Mouse (Mus musculus) gastrocnemius, postnatal 14 days (tissue): ENCODE measurements around the gene Dgkq. TPM values are rescaled to one million over a fixed set of nuclear protein-coding genes. Genes with fewer than 3 reads are reported as not detected.

Experiments used
- DNase-seq: peaks from one replicate; pipeline ENCODE4 v3.0.0; 2021; ENCODE audit warnings: mixed read lengths
- intact Hi-C: fragments of 180-260 bp; cut with DNase I; formaldehyde crosslinking; loops from one replicate; pipeline ENCODE4 v1.15.1; 2025; ENCODE audit warnings: low total_unique reads
- total RNA-seq, 2 experiments: library from RNA; stranded (reverse); gene quantifications; 2 replicates each; pipeline ENCODE4 v1.2.3; 2021

Gene Dgkq
- total RNA-seq, 2 experiments from 2014 or later, result 4.5 to 5.2 TPM

DNA sequence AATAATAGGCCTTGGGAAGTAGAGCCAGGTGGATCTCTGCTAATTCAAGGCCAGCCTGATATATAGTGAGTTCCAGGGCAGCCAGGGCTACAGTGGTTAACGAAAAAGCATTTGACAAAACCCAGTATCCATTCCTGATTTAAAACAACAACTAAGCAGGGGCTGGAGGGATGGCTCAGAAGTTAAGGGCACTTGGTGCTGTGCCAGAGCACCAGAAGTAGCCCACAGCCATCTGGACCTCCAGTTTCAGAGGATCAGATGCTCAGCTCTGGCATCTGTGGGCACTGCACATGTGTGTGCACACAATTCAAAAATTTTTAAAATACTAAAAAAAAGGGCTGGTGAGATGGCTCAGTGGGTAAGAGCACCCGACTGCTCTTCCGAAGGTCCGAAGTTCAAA is 35.8 kb downstream of the Dgkq start:
- intact Hi-C loops, result no loop called here
- DNase-seq, result no peak

DNA sequence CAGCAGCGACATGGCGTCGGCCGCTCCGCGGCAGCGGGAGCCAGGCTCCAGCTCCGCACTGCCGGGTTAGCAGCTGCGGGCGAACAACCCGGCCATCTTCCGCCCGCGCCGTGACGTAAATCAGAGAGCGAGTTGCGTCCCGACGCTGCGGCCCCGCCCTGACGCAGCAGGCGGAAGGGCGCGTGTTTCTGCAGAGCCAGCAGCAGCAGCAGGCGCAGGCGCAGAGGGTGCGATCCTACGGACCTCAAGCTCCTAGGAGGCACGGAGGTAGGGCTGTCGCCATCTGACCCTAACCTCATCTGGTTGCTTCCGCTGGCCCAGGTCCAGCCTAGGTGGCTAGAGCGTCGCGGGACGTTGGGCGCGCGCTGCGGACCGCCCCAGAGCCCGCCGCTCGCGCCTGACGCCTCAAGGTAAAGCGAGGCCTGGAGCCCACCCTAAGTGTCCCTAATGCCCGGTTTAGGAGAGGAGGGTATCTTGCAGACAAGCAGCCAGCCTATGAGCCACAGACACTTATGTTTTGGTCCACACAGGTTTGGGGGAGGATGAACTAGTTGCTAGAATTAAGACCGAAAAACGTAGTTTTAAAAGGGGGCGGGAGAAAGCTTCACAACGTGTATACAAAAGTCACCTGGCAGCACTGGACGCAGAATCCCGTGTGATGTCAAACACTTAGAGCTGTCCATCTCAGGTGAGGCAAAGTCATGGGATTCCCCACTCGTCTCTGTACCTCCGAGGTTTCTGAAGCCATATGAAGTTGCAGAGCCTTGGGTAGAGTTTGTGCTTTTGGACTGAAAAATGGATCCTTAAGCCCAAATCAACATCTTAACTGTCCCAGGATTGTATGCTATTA is 39.6 kb downstream of the Dgkq start, which contains the start of the genes Gak and Tmem175:
Gene Gak, minus strand, starts transcription at position 122 of the 850 bp plus-strand sequence.
Gene Tmem175, plus strand, starts transcription at position 137 of the 850 bp plus-strand sequence.
- DNase-seq, result peak; percentile 93
- intact Hi-C loops, result no loop called here

DNA sequence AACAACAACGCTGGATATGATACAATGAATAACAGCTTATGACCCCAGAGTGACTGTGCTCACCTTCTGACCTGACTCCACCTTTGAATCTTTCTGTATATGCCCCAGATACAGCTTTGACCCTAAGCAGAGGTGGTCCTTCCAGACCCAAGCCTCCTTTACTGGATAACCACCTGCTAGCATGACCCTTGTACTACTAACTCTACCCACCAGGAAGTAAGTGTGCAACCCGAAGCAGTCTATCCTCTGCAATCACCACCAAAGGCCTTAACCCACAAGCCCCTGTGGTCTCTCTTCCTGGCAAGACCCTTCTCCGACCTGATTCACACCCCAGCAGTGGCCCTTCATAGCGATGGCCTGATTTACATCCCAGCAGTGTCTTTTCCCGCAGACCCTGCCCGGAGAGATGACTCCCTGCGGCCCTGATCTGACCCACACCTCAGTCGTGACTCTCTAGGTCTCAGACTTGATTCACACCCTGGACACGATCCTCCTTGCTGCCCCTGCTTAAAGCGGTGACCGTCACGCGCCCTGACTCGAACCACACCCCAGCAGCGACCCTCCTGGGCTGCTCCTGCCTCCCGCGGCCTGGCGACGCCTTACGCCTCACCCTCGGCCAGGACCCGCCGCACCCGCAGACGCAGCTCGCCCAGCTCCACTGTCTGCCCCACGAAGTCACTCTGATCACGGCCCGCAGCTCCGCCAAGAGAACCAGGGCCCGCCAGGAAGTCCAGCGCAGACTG is 40.4 kb downstream of the Dgkq start:
- intact Hi-C loops, result no loop called here
- no peak for DNase-seq

DNA sequence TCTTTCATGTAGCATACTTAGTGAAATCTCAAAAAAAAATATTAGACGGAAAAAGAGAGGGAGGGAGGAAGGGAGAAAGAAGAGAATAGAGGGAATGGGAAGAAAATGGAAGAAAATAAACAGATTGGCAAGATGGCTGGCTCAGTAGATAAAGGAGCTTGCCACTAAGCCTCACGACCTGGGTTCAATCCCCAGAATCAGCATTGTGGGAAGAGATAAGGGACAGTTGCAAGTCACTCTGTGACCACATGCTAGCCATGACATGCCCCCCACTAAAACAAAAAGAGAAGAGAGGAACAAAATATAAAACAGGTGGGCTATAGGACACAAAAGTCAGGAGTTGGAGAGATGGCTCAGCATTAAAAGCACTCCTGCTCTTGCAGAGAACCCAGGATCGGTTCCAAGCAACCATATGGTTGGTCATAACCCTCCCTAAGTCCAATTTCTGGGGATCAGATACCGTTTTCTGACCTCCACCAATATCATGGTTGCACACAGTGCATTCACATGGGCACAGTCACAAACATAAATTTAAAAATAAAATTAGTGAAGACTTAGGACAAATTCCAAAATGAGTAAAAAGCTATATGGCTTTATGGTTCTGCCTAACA is 43.3 kb downstream of the Dgkq start:
- DNase-seq, result no peak
- intact Hi-C loops, result no loop called here

DNA sequence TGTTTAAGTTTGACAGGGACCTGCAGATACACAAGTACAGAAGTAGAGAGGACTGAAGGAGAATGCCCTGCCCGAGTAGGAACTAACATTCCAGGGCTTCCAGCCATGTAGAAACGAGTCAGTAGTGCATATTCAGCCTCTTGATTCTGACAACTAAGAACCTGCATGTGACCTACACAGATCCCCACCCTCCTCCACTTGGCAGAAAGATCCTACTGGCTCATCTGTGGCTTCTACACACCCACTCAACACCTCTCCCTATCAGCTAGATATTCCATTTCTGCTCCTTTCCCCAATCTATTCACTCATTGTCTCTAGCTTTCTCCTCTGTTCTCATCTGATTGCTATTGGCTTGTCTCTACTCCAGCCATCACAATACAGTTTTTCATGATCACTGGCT is 47.6 kb downstream of the Dgkq start:
- intact Hi-C loops, result no loop called here
- DNase-seq, result no peak

DNA sequence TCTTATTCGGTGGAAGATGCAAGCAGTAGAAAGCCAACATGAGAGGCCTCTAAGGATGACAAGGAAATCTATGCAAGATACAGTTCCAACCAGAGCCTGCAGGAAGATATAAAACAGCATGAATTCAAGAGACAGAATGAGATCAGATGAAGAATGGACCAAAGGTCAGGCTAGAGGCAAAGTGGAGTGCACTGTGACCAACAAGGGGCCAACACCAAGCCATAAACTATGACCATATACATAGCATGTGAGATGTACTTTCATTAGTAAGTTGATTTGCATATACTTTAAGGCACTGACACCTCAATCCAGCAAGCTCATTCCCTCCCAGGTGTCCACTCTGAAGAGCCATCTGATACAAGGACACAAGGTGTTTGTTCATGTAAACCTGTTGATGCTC is 59.0 kb downstream of the Dgkq start:
- intact Hi-C loops, result no loop called here
- no peak for DNase-seq

DNA sequence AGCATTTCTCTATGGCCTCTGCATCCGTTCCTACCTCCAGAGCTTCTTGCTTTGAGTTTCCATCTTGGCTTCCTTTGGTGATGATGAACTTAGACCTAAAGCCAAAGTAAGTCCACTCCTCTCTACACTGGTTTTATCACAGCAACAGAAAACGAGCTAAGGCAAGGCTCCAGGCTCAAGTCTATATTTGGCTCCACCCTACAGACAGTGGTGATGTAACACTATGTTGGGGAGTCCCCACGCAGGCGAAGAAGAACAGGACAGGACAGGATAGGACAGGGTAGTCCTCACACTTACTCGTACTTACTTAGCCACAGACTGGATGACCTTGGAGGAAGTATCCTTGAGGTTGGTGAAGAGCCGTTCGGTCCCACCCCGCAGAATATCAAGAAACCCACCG is 66.9 kb downstream of the Dgkq start:
- intact Hi-C loops, result loop anchor here (5.0 kb wide), 1 partner anchor 105 kb away; no protein-coding TSS in a partner anchor

DNA sequence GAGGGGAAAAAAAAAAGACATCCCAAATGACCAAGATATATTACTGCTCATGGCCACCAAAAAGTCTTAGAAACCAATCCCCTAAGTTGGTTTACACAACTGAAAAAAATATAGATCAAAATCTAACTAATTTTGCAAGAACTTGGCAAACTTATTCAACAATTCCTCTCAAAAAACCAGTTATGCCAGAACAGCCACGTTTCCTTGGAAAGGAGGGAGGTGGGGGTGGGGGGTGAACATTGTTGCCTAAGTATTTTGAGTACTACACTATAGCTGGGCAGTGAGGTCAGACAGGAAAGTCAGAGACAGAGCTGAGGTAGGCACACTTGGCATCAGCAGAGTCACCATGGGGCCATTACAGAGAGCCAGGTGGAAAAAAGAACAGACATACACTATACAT is 69.5 kb downstream of the Dgkq start:
- intact Hi-C loops, result loop anchor here (5.0 kb wide), 1 partner anchor 103 kb away; no protein-coding TSS in a partner anchor
- no peak for DNase-seq

More for the DNA sequence above, 66.9 kb downstream of the Dgkq start:
- no peak for DNase-seq

Other genes starting within 250 kb of the Dgkq start
- gene Atp5k, start 235.2 kb downstream of the Dgkq start, total RNA-seq, result 100 to 1,000 TPM; 853 to 974 TPM
- gene Mfsd7a, start 220.8 kb downstream of the Dgkq start, total RNA-seq, result 1 to 10 TPM; 1.3 to 1.6 TPM
- 10 to 100 TPM; 40.5 to 46.2 TPM for gene Pcgf3, start 208.4 kb downstream of the Dgkq start, total RNA-seq
- gene Cplx1, start 119.6 kb downstream of the Dgkq start, total RNA-seq, result under 1 TPM; 0.20 to 0.43 TPM
- gene Gak, start 39.9 kb downstream of the Dgkq start, total RNA-seq, result 10 to 100 TPM; 14.7 to 15.6 TPM
- gene Tmem175, start 39.9 kb downstream of the Dgkq start, total RNA-seq, result 1 to 10 TPM; 5.5 to 5.6 TPM
- gene Idua, start 9.3 kb downstream of the Dgkq start, total RNA-seq, result 1 to 10 TPM; 5.8 to 8.8 TPM
- gene Slc26a1, start 5.9 kb upstream of the Dgkq start, total RNA-seq, result not detected
- gene Fgfrl1, start 22.7 kb upstream of the Dgkq start, total RNA-seq, result 10 to 100 TPM; 31.9 to 45.4 TPM
- gene Rnf212, start 105.3 kb upstream of the Dgkq start, total RNA-seq, result not detected
- gene Tmed11, start 125.7 kb upstream of the Dgkq start, total RNA-seq, result not detected
- not detected for gene Vmn2r8, start 139.2 kb upstream of the Dgkq start, total RNA-seq
- not detected for gene Vmn2r9, start 182.9 kb upstream of the Dgkq start, total RNA-seq